Mouse (Mus musculus) left cerebral cortex, adult 2 months (tissue): Measurements from ENCODE around the gene Slc9a5. TPM values are rescaled to one million over a fixed set of nuclear protein-coding genes. Genes with fewer than 3 reads are reported as not detected.

ENCODE experiments used
- DNase-seq, 2 experiments: peaks; one replicate each; pipeline ENCODE4 v3.0.0; 2021 to 2022; ENCODE audit warnings: low spot score in 2 of 2, mixed read lengths in 1 of 2; ENCODE audit errors: extremely low spot score in 1 of 2
- H3K27ac ChIP-seq: fragments of 200-600 bp; 2 replicates; pipeline ENCODE4 v1.8.1; 2022
- H3K4me3 ChIP-seq: fragments of 200-600 bp; 2 replicates; pipeline ENCODE4 v1.8.1; 2022
- CTCF ChIP-seq: fragments of 200-600 bp; IDR thresholded peaks from 2 replicates; pipeline ENCODE4 v1.8.1; 2022; ENCODE audit warnings: antibody characterized with exemption, mild to moderate bottlenecking, moderate library complexity
- intact Hi-C: fragments of 180-260 bp; cut with DNase I; formaldehyde crosslinking; loops from one replicate; pipeline ENCODE4 v1.15.1; 2025
- total RNA-seq, 2 experiments: library from RNA; stranded (reverse); gene quantifications; 2 replicates each; pipeline ENCODE4 v1.2.3; 2021

Gene Slc9a5
- total RNA-seq, 2 experiments from 2014 or later = 41.9 to 42.5 TPM

DNA sequence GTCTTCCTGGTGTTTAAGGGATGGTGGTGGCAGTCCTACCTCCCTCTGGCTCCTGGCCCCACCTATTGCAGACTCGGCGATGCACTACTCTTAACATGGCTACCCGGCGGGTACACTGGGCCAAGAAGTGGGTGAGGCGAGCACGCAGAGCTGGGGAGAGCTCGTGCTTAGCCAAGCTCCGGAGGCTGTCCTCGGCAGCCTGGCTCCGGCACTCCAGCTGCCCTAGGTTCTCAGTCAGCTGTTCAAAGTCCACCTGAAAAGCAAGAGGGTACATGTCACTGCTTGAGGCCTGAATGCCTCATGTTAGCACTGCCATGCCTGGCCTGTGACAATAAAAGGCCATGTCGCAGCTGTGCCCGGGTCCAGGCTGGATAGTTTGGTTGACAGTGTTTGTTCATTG is 18.3 kb upstream of the Slc9a5 start:
- no peak for TF ChIP-seq CTCF
- no peak for DNase-seq

GRCm38 (mm10) chr8:105331469-105331868 is 17.2 kb upstream of the Slc9a5 start:
- H3K4me3 ChIP-seq = no peak overlapping the region
- intact Hi-C loops = no loop called here
- TF ChIP-seq CTCF = no peak
- no peak overlapping the region for H3K27ac ChIP-seq
- no peak for DNase-seq

More for the DNA sequence above, 18.3 kb upstream of the Slc9a5 start:
- Histone ChIP-seq H3K4me3 (no peak overlapping the region), H3K27ac (no peak overlapping the region)
- intact Hi-C loops = no loop called here

- DNase-seq = no peak
- H3K27ac ChIP-seq = no peak overlapping the region
- no peak overlapping the region for H3K4me3 ChIP-seq
- TF ChIP-seq CTCF = no peak
- intact Hi-C loops = no loop called here
These were observed 16.7 kb upstream of the Slc9a5 start for GRCm38 (mm10) chr8:105331931-105332330.

DNA sequence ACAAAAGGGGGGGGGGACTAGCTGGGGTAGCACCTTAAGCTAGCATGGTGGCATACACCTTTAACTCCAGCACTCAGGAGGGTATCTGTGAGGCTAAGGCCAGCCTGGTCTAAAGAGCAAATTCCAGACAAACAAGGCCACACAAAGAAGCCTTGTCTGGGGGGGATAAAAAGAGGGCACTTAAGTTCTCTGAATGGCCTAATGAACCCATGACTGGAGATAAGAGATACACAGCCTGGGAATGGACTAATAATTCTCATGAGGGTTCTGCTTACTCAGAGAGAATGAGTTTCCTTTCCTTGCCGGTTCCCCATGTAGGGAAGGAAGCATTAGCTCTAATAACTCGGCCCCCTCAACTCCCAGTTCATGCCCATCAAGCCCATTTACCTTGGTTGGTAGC is 16.1 kb upstream of the Slc9a5 start:
- no peak overlapping the region for H3K4me3 ChIP-seq
- no peak overlapping the region for H3K27ac ChIP-seq
- intact Hi-C loops = no loop called here
- no peak for TF ChIP-seq CTCF
- DNase-seq = no peak

- H3K4me3 ChIP-seq = no peak overlapping the region
- no peak for DNase-seq
- intact Hi-C loops = no loop called here
- no peak overlapping the region for H3K27ac ChIP-seq
- TF ChIP-seq CTCF = no peak
These were observed 12.1 kb upstream of the Slc9a5 start for GRCm38 (mm10) chr8:105336373-105337130.

- H3K4me3 ChIP-seq = no peak overlapping the region
- no peak for TF ChIP-seq CTCF
- intact Hi-C loops = no loop called here
- no peak overlapping the region for H3K27ac ChIP-seq
- DNase-seq = no peak
These were observed 9.7 kb upstream of the Slc9a5 start for GRCm38 (mm10) chr8:105338992-105339391.

DNA sequence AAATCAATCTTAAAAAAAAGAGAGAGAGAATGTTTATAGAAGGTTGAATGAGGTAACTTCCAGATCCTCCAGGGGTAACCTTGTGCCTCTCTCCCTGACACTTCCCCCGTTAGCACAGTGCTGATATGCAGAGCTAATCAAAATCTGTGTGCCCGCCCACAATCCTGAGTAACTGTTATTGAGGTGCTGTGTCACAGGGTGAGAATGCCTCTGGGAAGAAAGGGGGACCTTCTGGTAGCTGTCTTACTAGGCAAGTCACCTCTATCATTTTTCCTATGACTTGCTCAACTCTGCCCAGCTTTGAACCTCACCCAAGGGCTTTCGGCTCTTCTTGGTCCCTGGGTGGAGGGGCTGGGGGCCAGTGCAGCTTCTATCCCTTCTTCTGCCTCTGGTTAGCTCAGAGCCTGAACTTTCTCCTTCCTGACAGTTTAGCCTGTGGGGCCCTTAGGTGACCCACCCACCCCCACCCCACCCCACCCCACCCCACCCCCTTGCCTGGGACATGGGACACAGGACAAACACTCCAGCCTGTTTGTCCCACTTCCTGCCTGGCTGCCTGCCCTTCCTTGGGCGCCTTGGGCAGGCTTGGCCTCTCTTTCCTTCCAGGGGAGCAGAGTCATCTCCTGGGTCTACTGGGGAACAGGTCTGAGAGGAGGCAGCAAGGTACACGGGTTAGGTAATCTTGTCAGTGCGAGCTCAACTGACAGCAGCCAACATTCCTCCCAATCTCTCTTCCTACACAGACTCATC is 8.6 kb upstream of the Slc9a5 start:
- no peak for DNase-seq
- Histone ChIP-seq H3K27ac (no peak overlapping the region), H3K4me3 (no peak overlapping the region)
- intact Hi-C loops = loop anchor here (2.0 kb wide), 1 partner anchor 13 kb away; the partner anchor contains the start of genes Lrrc29 and Tmem208
- TF ChIP-seq CTCF = no peak

DNA sequence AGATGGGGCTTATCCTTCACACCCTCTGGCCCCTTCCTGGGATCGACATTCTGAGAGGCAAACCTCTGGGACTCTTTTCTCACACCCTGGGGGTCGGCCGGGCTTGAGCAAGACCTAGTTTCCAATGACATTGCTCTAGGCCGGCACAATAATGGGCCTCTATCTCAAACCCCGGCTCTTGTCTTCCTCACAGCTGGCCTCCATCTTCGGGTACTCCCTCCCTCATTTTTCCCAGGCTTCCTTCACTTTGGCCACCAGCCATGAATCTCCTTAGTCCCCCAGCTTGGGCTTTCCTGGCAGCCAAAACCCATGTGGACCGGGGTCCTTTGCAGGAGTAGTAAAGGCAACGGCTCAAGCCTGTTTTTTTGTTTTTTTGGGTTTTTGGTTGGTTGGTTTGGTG is 7.2 kb upstream of the Slc9a5 start:
- no peak for DNase-seq
- H3K27ac ChIP-seq = no peak overlapping the region
- H3K4me3 ChIP-seq = no peak overlapping the region
- TF ChIP-seq CTCF = no peak
- intact Hi-C loops = loop anchor here (2.0 kb wide), 1 partner anchor 15 kb away; the partner anchor contains the start of genes Lrrc29 and Tmem208

GRCm38 (mm10) chr8:105342768-105343167 is 5.9 kb upstream of the Slc9a5 start:
- no peak overlapping the region for H3K4me3 ChIP-seq
- DNase-seq = no peak
- TF ChIP-seq CTCF = no peak
- intact Hi-C loops = no loop called here
- no peak overlapping the region for H3K27ac ChIP-seq

DNA sequence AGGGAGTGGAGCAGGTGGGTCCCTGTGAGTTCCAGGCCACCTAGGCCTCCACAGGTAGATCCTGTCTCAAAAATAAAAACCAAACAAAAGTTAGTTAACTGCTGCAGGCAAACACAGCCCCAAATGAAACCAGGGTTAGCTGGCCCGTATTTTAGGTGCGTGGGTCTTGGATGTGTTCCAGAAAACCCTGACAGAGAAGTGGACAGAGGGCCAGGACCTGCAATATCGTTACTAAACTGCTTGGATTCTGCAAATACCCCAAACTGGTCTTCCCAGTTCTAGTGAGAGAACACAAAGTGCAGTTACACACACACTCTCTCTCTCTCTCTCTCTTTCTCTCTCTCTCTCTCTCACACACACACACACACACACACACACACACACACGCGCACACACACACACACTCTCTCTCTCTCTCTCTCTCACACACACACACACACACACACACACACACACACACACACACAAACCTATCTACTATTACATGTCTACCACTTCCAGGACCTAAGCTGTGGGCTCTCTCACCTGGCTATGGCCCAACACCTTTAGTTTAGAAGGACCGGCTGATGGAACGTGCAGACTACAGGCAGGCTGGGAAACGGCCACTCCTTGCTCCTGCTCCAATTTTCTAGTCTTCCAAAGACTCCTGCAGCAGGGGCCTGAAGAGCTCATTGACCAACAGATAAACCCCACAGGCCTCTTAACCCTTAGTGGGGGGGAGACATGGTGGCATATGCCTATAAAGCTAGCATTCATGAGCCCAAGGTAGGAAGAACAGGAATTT is 4.7 kb upstream of the Slc9a5 start:
- intact Hi-C loops = no loop called here
- TF ChIP-seq CTCF = no peak
- no peak for DNase-seq
- Histone ChIP-seq H3K4me3 (no peak overlapping the region), H3K27ac (no peak overlapping the region)

GRCm38 (mm10) chr8:105345061-105345975 is 3.3 kb upstream of the Slc9a5 start:
- no peak for DNase-seq
- no peak overlapping the region for H3K27ac ChIP-seq
- intact Hi-C loops = no loop called here
- H3K4me3 ChIP-seq = no peak overlapping the region
- TF ChIP-seq CTCF = no peak
